Mouse (Mus musculus) small intestine, adult 2 months (tissue): ENCODE data around the gene Dnal1.

ENCODE experiments used
- CTCF ChIP-seq: fragments of 200-500 bp; IDR thresholded peaks from 2 replicates; pipeline ENCODE4 v1.5.1; 2012; ENCODE audit warnings: low read depth, mild to moderate bottlenecking, control low read depth, inconsistent platforms, low read length, moderate library complexity, mixed read lengths; ENCODE audit not compliant: insufficient replicate concordance, insufficient read length; ENCODE audit errors: extremely low read depth
- POLR2A ChIP-seq: fragments of 200-500 bp; IDR thresholded peaks from 2 replicates; pipeline ENCODE4 v1.6.1; 2012; ENCODE audit warnings: low read depth, mild to moderate bottlenecking, control low read depth, inconsistent platforms, low read length, moderate library complexity

GRCm38 (mm10) chr12:84068296-84068695 lies 45.9 kb upstream of the Dnal1 start:
- TF ChIP-seq CTCF (no peak), POLR2A (no peak)
